Mouse (Mus musculus): ENCODE data around the gene Actg1.
A peak's percentile ranks its signal among the peaks of the same experiment; 100 is the strongest.

Gene Actg1

DNA sequence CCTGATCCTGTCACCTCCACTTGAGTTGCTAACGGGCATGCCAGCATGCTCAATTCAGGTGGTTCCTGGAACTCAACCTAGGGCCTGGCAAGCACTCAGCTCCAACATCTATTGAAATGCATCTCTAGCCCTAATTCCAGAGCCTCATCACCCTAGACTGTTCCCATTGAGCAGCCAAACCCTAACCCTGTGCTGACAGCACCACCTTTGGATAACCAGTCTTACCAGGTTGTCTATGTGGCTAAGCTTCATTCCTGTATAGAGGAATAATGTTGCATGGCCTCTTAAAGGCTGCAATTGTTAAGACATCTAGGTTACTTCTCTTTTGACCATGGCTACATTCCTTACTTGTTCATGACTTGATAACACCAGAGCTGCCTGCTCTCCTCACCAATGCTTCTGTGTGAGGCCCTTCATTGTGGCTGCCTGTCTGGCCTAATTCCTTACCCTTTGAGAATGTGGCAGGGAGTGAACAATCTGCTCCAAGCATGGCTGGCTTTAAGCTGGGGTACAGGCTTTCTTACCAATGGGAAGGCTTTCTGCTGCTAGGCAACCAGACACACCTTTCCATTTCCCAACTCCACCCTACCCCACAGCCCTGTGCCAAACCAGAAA lies 3.2 kb downstream of the Actg1 start:
- no peak for DNase-seq (ENCODE audit: low read depth, low spot score)

DNA sequence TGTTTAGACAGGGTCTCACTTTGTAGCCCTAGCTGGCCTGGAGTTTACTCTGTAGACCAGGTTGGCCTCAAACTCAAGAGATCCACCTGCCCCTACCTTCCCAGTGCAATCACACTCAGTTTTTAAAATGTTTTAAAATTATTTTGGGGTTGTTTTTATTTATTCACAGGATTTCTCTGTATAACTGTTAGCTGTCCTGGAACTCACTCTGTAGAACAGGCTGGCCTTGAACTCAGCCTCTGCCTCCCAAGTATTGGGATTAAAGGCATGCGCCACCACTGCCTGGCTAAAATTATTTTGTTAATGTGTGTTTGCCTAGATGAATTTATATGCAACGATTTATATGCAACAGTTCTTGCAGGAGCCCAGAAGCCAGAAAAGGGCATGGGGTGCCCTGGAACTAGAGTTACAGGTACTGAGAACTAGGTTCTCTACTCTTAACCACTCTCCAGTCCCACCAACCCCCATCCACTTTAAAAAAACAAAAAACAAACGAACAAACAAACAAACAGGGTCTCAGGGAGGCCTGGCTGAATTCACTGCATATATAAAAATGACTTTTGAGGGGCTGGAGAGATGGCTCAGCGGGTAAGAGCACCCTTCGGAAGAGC lies 3.9 kb downstream of the Actg1 start:
- no peak for DNase-seq (ENCODE audit: low read depth, low spot score)

DNA sequence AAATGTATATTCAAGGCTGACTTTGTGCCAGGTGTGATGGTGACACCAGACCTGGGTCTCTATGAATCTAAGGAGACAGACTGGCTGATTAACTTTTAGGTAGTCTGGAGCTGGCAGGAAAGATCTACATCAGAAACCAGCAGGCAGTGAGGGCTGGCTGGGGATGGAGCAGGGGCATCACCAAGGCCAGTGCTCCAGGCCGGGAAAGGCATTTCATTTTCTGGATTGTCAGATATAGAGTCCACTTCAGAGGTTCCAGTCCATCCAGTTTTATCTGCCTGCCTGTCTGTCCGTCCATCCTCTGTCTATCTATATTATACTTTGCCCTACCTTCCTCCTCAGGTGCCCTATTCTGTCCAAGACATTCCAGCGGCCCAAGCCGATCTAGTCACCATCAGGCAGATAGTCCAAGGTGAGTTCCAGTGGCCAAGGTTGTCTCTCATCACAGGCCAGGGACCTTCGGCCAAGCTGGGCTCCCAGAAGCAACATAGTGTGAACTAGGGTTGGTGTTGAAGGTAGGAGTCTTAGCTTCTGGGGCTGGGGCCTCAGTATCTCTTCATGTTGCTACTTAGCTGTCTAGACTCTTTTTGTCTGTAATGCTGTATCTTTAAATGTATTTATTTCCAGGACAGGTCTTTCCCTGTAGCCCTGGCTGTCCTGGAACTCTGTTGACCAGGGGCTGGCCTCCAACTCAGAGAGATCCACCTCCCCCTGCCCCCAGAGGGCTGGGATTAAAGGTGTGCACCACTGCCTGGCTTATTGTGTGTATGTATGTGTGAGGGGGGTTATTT lies 4.6 kb downstream of the Actg1 start:
- no peak for DNase-seq (ENCODE audit: low read depth, low spot score)

DNA sequence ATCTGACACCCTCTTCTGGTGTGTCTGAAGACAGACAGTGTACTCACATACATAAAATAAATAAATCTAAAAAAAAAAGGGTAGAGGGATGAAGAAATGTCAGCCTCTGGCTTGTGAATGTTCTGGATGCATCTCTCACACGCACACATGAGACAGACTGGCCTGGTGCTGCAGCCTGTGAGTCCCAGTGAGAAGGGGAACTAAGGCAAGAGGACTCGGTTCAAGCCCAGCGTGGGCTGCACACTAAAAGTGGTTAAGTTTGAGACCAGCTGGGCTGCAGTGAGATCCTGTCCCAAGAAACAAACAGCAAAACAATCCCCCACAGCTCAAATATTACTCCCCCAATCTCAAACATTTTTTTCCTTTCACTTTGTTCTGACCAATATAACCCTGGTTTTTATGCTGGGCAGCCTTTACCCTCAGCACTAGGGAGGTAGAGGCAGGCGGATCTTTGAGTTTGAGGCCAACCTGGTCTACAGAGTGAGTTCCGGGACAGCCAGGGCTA lies 5.6 kb downstream of the Actg1 start:
- DNase-seq (ENCODE audit: low read depth, low spot score) = no peak

DNA sequence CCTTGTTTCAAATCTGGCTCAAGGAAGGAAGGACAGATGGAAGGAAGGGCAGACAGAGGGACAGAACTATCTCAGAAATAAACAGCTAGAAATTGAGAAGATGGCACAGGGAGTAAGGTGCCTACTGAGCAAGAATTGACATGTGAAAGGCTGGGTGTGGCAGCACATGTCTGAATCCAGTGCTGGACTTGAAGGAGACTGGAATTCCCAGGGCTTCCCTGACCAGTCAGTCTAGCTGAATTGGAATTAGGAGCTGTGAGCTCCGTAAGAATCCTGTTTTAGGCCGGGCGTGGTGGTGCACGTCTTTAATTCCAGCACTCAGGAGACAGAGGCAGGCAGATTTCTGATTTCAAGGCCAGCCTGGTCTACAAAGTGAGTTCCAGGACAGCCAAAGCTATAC lies 6.7 kb downstream of the Actg1 start:
- no peak for DNase-seq (ENCODE audit: low read depth, low spot score)

DNA sequence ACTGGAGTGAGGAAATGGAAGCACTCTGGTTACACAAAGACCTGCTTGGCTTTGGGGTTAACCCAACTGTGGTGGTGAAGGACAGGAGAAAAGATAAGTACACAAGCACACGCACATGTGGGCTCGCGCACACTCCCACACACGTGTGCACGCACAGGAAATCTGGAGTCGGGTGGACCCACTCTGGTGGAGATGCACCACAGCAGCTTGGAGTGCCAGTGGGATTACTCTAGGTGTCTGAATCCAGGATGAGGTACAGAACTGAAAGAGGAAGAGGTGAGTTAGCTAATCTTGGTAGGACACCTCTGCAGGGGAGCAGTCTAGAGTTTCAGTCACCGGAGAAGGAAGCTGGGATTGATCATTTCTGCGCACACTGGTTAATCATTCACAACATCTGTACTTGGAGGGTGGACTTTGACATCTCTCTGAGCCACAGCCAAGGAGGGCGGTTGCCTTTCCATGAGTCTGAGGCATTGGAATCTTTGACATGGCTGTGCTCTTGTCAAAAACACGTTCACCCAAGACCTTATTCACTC lies 8.3 kb downstream of the Actg1 start:
- no peak for DNase-seq (ENCODE audit: low read depth, low spot score)

DNA sequence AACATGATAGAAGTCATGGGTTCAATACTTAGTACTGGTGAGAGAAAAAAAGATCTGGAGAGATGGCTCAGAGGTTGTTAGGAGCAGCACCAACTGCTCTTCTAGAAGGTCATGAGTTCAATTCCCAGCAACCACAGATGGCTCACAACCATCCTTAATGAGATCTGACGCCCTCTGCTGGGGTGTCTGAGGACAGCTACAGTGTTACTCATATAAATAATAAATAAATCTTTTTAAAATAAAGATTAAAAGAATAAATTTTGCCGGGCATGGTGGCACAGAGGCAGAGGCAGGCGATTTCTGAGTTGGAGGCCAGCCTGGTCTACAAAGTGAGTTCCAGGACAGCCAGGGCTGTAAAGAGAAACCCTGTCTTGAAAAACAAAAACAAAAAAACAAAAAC lies 9.6 kb downstream of the Actg1 start:
- no peak for DNase-seq (ENCODE audit: low read depth, low spot score)

DNA sequence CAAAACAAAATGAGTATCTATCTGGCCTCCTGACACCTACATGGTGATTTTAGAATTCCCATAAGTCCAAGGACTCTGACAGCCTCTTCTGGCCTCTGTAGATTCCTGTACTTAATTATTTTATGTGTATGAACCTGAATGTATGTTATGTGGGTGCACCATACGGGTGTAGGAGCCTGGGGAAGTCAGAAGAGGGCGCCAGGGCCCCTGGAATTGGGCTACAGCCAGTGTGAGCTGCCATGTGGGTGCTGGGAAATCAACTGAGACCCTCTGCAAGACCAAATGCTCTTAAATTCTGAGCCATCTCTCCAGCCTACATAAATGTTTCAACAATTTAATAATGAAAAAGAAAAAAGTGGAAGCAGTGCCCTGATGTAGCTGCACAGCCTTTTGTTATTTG lies 10.9 kb downstream of the Actg1 start:
- no peak for DNase-seq (ENCODE audit: low read depth, low spot score)

DNA sequence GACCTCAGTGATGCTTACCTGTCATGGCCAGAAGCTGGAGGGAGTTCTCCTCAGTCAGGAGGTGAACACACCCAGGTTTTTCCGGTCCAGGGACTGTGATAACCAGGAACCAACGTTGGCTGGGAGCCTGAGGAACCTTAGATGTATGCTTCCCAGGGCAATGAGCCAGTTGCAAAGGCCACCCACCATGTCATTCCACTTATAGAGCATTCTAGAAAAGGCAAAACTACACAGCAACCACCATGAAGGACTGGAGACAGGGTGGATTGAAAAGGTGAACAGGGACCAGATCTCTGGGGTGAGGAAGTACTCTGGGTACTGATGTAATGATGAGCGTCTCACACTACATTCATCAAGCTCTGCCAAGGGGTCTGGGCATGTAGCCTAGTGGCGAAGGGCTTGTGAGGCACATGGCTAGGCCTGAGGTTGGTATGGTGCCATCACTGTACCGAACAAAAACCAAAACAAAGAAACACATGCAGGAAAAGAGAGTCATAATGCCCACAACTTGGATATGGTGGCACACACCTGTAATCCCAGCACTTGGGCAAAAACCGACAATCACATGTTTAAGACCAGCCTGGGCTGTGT lies 12.8 kb downstream of the Actg1 start:
- DNase-seq (ENCODE audit: low read depth, low spot score) = no peak

DNA sequence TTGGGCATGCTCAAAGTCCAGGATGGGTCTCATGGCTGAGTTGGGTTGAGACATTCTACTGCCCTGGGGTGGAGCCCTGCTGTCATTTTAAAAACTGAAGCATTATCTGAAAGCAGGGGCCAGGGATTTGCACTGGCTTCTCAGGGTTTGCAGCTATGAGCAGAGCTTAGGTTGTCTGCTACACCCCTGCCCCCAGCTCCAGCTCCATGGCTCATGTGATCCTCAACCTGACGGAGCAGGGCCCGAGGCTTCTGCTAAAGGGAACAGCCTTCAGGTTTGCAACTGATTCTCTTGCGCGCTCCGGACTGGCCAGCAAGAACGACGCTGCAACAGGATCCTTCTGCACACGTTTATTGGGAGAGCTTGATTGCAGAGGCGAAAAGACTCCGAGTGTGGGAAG lies 28.2 kb downstream of the Actg1 start:
- no peak for DNase-seq (ENCODE audit: low read depth, low spot score)

DNA sequence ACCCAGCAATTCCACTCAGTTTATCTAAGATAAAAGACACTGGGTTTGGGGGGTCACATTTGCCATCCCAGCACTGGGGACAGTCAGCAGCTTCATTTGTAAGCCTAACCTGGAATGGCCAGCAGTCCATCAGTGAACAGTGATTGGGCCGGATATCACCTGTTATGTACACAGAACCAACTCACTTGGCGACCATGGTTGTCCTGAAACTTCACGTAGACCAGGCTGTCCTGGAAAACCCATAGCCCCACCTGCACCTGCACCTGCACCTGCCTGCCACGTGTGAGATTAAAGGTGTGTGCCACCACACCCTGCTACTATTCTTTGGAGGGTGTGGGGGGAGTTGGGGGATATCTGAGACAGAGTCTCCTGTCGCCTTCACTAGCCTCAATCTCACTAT lies 29.0 kb downstream of the Actg1 start:
- no peak for DNase-seq (ENCODE audit: low read depth, low spot score)

DNA sequence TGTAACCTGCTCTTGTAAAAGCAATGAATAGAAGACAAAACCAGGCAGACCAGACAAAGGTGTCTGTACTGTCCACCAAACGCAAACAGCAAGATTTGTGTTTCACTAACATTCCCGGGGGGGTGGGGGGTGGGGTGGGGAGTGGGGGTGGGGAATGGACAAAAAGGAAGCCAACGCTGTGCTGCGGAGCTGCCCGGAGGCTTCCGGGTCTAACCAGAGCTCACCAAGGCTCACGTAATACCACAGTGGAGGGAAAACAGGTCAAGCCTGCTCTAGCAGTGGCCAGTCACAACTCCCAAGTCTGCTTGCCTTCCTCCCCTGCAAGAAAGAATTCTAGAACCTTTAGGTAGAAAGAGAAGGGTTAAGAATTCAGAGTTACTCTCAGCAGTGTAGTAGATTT lies 30.9 kb downstream of the Actg1 start:
- DNase-seq (ENCODE audit: low read depth, low spot score) = no peak

DNA sequence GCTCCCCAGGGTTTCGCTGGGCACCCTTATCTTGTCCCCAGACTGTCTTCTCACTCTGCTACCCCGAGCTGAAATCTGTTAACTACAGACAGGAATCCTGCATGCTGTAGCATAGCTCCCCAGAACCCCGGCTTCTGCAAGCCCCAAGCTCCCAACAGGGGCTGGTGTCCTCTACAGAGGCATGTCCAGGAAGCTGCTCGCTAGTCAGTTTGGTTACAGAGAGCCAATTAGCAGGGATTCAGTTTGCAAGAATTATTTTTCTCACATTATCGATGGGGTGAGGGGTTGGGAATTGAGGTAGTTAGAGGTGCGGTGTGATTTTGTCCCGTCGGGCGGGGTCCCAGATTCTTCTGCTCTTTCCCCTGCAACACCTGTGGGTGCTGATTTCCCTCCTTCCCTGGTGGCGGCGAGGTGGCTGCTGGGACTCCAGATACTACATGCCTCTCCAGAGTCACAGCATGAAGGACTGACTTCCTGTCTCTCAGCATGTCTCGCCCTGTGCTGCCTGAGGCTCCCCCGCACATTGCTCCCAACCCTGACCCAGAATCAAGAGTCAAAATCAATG lies 31.6 kb downstream of the Actg1 start:
- no peak for DNase-seq (ENCODE audit: low read depth, low spot score)

DNA sequence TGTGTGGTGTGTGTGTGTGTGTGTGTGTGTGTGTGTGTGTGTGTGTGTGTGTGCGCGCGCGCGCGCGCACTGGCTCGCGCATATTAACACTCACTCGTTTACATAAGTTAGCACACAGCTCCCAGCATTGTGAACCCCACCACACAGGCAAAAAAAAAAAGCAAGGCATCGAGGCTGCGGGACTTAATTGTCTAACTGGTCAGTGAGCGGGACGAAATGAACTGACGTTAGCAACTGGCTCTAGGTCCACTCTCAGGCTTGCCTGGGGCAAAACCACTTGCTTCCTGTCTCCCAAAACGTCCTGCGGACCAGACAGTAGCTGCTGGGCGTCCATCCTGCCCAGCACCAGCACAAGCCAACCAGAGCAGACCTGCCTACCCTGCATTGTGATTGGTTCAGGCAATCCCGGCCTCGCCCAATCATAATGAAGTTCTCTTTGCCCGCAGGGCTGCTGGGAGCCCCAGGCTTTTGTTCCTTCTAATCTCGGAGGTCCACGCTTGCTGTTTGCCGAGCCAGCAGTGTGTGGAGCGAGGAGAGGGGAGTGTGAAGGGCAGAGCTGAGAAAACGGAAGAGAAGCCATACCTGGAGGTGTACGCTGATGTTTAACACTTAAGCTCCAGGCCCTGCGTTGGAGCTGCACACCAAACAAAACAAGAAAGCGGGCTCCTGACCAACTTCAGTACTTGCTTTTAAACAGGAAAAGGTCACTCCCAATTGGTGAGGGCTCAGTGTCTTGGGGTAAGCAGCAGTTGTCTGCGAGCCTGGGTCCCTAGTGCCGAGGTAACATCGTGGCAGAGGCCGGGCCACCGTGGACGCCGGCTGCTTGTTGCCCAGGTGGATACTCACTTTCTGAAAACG lies 32.3 kb downstream of the Actg1 start:
- peak; percentile 77 for DNase-seq (ENCODE audit: low read depth, low spot score)

DNA sequence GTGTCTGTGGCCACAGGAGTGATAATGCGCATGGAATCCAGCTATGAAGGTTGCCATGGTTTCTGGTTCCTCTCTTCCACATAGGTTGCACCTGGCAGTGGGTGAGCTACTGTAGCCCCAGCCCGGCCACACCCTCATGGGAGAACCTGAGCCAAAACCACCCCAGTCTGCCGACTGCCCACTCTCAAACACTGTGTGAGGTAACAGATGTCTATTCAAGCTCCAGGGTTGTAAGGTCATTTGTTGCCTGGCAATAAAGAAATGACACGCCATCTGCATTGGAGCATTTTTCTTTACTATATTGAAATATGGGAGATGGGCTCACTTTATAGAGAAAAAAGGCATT lies 33.0 kb downstream of the Actg1 start:
- DNase-seq (ENCODE audit: low read depth, low spot score) = no peak

DNA sequence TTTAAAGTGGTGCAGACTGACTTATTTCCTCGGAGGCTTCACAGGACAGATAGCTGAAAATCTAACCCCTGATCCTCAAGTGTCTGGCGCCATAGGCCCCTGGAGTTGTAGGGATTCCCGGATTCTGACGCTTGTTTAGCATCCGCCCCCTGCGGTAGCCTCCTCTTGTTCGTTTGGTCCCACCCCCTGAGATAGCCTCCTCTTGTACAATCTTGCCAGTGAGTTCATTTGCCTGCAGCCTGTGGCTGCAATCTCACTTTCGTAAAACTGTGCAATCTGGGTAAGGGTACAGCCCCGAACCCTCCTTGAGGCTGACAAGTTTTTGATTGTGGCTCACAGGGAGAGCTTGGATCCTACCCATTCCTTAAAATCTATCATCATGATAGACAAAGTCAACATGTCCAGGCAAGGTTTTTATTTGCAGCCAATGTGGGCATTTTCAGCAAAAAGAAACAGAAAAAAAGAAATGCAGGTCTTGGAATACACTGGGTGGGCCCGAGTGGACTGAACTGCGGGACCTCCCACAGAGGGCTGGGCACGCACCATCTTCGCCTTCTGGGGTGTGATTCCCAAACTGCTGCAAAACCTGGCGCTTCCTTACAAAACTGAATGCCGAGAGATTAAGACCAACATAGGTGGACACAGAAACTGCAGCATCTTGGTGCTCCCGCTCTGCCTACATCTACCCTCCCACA lies 33.5 kb downstream of the Actg1 start:
- no peak for DNase-seq (ENCODE audit: low read depth, low spot score)

DNA sequence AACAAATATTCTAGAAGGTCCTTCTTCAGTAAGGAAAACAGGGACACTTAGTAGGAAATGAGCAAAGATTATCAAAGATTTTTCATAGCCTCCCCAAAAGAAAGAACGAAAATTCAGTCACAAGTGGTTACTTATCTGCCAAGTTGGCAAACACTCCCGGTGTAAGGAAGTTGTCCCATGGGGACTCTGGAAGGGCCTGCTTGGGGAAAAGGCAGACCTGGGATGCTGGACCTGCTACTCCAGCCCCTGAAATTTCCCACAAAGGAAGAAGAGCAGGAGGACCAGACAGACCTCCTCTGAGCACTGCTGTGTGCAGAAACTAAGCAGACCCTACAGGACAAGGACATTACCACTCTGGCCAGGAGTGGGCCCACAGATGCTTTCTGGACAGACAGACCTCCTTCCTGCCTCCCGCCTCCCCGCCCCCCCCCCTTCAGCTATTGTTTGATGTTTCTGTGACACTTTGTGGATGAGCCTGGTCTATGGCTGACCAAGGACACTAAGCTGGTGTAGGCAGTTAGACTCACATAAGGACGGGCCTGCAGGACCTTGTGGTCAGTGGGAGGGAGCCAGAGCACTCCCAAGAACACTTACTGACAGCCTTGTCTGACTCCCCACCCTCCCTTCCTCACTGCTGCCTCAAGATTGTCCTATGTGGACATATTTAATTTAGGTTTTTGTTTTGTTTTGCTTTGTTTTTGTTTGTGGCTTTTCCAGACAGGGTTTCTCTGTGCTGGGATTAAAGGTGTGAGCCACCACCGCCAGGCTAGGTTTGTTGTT lies 34.2 kb downstream of the Actg1 start:
- DNase-seq (ENCODE audit: low read depth, low spot score) = no peak

DNA sequence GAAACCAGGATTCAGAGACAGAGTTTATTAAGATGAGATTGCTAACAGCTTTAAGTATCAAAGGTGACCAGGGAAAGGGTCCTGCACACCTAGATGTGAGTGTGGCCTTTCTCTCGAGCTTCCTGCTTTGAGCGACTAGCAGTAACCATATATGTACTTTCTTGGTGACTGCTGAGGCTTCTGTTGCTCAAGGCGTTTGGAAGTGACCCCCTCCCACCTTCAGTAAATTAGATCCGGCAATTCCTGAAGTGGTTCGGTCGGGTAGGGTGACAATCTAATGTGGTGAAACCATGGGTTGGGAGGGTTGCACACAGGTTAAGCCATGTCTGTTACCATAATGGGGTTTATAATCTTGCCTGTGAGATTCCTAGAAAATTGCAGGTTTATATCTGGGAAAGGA lies 36.3 kb downstream of the Actg1 start:
- no peak for DNase-seq (ENCODE audit: low read depth, low spot score)

DNA sequence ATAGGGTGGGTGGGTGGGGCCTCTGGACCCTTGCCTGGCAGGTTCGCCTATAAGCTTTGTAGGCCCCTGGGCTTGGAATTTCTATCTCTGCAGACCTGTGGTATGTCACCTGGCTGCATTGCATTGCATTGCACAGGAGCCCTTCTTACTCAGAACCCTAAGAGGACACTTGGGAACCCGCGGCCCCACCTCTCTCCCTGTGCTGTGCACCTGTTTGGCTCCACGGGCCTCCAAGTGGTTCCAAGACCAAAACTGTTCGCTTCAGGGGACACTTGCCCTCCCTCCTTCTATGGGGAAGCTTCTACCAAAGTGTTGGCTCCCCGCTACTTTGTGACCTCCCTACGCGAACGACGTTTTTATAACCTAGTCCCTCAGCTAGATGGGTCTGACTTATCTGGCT lies 36.8 kb downstream of the Actg1 start:
- no peak for DNase-seq (ENCODE audit: low read depth, low spot score)

DNA sequence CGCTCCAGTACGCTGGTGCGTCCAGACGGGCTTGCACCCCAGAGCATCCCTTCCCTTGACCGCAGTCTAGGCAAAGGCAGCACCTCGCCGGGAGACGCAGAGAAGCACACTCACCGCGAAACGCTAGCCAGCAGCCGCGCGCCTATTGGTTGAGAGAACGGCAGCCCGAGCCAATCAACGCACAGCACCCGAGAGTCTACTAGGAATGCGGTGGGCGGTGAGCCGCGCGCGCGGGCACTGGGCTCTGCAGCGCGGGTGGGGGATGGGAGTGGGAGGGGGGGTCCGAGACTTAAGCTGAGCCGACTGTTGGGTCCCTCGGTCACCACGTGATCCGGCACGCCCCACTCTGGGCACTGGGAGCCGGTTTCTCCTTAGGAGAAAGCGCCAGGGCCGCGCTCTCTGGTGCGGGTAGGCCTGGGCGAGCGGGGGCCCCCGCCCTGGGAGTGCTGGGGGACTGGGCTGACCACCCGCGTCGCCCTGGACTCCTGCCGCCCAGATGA lies 37.5 kb downstream of the Actg1 start:
- DNase-seq (ENCODE audit: low read depth, low spot score) = peak; percentile 55

Data from c-Kit-negative CD71-positive TER-119-positive erythroid progenitor cells, embryonic 14.5 days (primary cell).